Mouse (Mus musculus) heart, embryonic 11.5 days (tissue): ENCODE measurements at regions not wholly inside any gene's neighbourhood (a gene's known extent, or its start where the extent isn't known, plus 50 kb on each side); places are given as distances from the start of the nearest gene placed in this dataset.
A peak's percentile ranks its signal among the peaks of the same experiment; 100 is the strongest.

Experiments
- ATAC-seq: fragments of 200-750 bp; cut with Nextera tagmentation; replicated peaks from 2 replicates; pipeline ENCODE4 v1.8.0; 2017; ENCODE audit warnings: moderate library complexity; ENCODE audit not compliant: insufficient number of reproducible peaks, low FRiP score, low TSS enrichment
- H3K27ac ChIP-seq: fragments of 300-500 bp; sonication (generic); 2 replicates; pipeline ENCODE4 v1.5.1; 2014; ENCODE audit warnings: mild to moderate bottlenecking, low read depth, low read length
- H3K27me3 ChIP-seq: fragments of 300-500 bp; sonication (generic); 2 replicates; pipeline ENCODE4 v1.6.1; 2014; ENCODE audit warnings: mild to moderate bottlenecking, low read length, mixed read lengths; ENCODE audit not compliant: control insufficient read depth, insufficient read depth
- H3K36me3 ChIP-seq: fragments of 300-500 bp; sonication (generic); 2 replicates; pipeline ENCODE4 v1.6.1; 2014; ENCODE audit warnings: mild to moderate bottlenecking, low read length, moderate library complexity, mixed read lengths; ENCODE audit not compliant: control insufficient read depth, insufficient read depth
- H3K4me1 ChIP-seq: fragments of 300-500 bp; sonication (generic); 2 replicates; pipeline ENCODE4 v1.6.1; 2014; ENCODE audit warnings: low read length; ENCODE audit not compliant: control insufficient read depth, insufficient read depth
- H3K4me2 ChIP-seq: fragments of 300-500 bp; sonication (generic); 2 replicates; pipeline ENCODE4 v1.6.1; 2014; ENCODE audit warnings: mild to moderate bottlenecking, moderate library complexity
- H3K4me3 ChIP-seq: fragments of 300-500 bp; sonication (generic); 2 replicates; pipeline ENCODE4 v1.5.1; 2014; ENCODE audit warnings: low read depth, low read length
- H3K9ac ChIP-seq: fragments of 300-500 bp; sonication (generic); 2 replicates; pipeline ENCODE4 v1.6.1; 2014; ENCODE audit warnings: mild to moderate bottlenecking, low read depth, low read length, moderate library complexity
- H3K9me3 ChIP-seq: fragments of 300-500 bp; sonication (generic); replicated peaks from 2 replicates; pipeline ENCODE4 v1.6.1; 2016; ENCODE audit warnings: low read length; ENCODE audit not compliant: control insufficient read depth
- WGBS: fragments of 180-500 bp; shearing (Covaris S2); extraction: QIAGEN DNeasy Blood & Tissue Kit; methylation state at CpG from one replicate; pipeline ENCODE4 v1.1.7; 2014; ENCODE audit not compliant: insufficient replicate concordance; 5-methylcytosine and 5-hydroxymethylcytosine counted together

DNA sequence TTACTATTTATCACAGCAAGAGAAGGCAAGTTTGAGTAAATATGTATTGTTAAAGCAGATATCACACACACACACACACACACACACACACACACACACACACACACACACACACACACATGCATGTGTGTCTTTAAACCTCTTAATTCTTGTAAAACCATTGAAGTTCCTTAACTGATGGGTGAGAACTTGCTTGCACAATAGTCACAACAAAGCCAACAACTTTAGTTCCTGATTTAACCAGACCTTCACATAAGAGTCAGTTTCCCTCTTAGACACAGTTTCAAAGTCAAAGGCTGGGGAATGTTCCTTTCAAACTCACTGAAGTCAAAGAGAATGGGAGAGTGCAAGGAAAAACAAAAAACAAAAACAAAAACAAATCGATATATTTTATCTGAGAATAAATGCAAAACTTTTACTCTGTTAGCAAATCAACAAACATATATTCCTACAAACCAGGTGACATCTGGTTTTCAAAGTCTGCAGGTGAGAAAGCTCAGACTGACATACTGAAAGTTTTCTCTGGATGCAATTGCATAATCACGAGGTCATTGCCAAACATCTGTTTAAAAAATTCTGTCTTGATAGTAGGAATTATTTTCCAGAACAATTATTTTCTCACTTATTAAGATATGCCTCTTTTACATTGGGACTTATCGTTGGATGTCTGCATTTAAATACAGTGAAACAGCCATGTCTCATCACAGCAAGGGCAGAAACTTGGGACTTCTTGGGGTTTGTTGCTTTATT lies 162.6 kb upstream of the Gm5148 start:
- H3K36me3 ChIP-seq = no peaks in the 10 kb centered on the region
- H3K9me3 ChIP-seq = no peaks in the 10 kb centered on the region
- H3K27ac ChIP-seq = no peak overlapping the region
- H3K4me2 ChIP-seq = no peak overlapping the region
- ATAC-seq = no peak
- no peaks in the 10 kb centered on the region for H3K4me1 ChIP-seq
- no peak overlapping the region for H3K4me3 ChIP-seq
- WGBS = 78% methylated on average over 3 of the region's 3 CpGs
- no peaks in the 10 kb centered on the region for H3K27me3 ChIP-seq
- no peak overlapping the region for H3K9ac ChIP-seq

DNA sequence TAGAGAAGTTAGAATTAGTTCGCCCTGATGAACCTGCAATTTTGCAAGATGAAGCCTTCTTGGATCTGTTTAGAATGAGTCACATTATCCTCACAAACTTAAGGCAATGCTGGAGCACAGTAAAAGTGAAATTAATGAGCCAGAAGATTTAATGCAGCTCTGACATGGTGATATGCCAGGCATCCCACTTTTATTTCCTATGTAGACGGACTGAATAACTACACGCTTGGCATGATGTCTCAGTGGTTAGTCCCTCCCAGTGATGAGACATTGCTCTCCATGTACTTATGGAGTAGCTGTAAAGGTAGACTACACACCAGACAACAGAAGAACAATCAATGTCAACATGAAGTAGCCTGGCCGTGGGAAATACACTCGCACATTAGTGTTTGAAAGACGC lies 161.5 kb upstream of the Gm5148 start:
- no peaks in the 10 kb centered on the region for H3K36me3 ChIP-seq
- no peak overlapping the region for H3K9ac ChIP-seq
- no peak overlapping the region for H3K27ac ChIP-seq
- H3K4me3 ChIP-seq = no peak overlapping the region
- H3K27me3 ChIP-seq = no peaks in the 10 kb centered on the region
- WGBS = 87% methylated on average over 6 of the region's 6 CpGs
- no peak for ATAC-seq
- H3K9me3 ChIP-seq = no peaks in the 10 kb centered on the region
- H3K4me2 ChIP-seq = no peak overlapping the region
- no peaks in the 10 kb centered on the region for H3K4me1 ChIP-seq

DNA sequence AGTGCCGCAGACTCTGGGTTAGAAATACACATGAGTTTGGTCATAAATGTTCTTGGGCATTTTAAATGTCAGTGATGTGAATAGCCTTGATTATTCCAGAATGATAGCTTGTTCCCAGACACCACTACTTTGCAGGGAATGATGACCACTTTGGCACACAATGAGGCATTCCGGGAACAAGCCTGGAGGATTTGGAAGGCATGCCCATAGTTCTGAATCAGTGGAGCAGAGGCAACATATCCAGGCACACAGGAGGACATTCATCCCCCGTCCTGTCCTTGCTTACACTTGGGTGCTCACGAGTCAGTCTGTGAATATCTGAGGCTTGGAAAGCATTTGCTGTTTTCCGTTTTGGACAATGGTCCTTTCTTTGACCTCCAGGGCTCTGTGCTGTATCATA lies 158.1 kb upstream of the Gm5148 start:
- Histone ChIP-seq H3K4me1 (no peaks in the 10 kb centered on the region), H3K27ac (no peak overlapping the region), H3K9me3 (no peaks in the 10 kb centered on the region), H3K27me3 (no peaks in the 10 kb centered on the region), H3K36me3 (no peaks in the 10 kb centered on the region), H3K4me3 (no peak overlapping the region), H3K4me2 (no peak overlapping the region), H3K9ac (no peak overlapping the region)
- no peak for ATAC-seq
- WGBS = 55% methylated on average over 5 of the region's 5 CpGs

DNA sequence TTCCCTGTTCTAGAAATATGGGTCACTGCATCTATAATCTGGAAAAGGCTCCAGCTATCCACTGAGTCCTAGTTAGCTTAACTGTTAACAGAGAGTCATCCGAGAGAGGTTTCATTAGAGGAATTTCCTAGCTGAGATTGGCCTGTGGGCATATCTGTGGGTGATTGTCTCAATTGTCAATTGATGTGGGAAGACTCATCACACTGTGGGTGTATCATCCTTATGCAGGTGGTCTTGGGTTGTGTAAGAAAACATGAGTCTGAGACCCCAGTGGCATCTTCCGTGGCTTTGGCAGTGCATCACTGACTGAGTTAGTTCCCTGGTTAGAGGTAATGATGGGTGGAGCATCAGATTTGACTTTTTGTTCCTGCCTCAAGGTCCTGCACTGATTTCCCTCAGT lies 156.7 kb upstream of the Gm5148 start:
- Histone ChIP-seq H3K4me3 (no peak overlapping the region), H3K9ac (no peak overlapping the region), H3K27ac (no peak overlapping the region), H3K9me3 (no peaks in the 10 kb centered on the region), H3K4me2 (no peak overlapping the region), H3K27me3 (no peaks in the 10 kb centered on the region), H3K36me3 (no peaks in the 10 kb centered on the region), H3K4me1 (peaks cover 3% of the 10 kb centered on the region)
- no peak for ATAC-seq
- WGBS = 75% methylated on average over 2 of the region's 2 CpGs

DNA sequence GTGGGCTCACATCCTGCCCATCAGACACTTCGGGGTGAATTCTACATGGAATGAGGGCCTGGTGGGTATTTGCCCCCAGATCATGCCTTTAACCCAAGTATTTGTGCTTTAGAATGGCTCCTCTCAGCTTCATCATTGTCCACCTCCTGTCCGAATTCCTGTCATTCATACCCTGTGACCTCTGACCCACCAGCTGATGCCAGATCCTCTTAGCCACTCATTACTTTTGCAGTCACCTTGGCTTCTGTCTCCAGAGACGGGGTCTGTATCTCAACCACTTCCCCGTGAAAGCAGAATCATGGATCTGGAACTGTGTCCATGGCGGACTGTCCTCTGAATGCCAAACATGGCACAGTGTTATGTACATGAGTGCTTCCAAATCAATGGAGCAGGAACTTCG lies 154.8 kb upstream of the Gm5148 start:
- Histone ChIP-seq H3K27me3 (no peaks in the 10 kb centered on the region), H3K9ac (no peak overlapping the region)

DNA sequence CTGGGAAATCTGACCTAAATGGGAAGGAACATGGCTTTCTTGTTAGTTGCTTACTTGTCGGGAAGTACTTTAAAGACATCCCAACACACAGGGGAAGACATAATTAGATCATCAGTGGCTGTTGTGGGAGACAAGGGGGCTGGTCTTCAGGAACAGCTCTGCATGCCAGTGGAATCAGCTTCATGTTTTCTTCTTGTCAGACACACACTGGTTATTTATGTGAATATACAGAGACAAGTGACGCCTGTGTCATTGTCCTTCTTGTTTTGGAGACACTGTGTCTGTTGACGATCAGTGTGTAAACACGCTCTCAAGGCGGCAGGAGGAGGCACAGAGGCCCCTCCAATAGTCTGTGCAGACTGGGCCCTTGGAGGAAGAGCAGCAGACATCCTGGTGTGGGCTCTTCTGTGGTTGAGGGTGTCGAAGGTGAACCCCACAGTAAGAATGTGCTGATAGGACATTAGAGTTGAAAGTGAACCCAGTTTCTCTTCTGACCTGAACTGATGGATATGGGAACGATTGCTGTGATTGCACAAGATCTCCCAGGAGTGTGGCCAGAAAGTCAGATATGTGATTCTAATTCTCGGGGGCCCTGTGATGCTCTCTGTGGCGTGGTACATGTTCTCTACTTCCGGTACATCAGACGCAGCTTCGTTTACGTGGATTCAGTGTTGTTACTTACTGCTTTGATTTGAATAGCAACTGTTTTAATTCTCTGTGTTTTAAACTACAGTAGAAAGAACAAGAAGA lies 151.9 kb upstream of the Gm5148 start:
- ATAC-seq = no peak
- H3K36me3 ChIP-seq = no peaks in the 10 kb centered on the region

More for the DNA sequence above, 154.8 kb upstream of the Gm5148 start:
- Histone ChIP-seq H3K36me3 (no peaks in the 10 kb centered on the region), H3K4me1 (peaks cover 15% of the 10 kb centered on the region), H3K4me3 (no peak overlapping the region), H3K27ac (no peak overlapping the region), H3K4me2 (no peak overlapping the region), H3K9me3 (no peaks in the 10 kb centered on the region)
- no peak for ATAC-seq
- WGBS = 57% methylated on average over 6 of the region's 6 CpGs

DNA sequence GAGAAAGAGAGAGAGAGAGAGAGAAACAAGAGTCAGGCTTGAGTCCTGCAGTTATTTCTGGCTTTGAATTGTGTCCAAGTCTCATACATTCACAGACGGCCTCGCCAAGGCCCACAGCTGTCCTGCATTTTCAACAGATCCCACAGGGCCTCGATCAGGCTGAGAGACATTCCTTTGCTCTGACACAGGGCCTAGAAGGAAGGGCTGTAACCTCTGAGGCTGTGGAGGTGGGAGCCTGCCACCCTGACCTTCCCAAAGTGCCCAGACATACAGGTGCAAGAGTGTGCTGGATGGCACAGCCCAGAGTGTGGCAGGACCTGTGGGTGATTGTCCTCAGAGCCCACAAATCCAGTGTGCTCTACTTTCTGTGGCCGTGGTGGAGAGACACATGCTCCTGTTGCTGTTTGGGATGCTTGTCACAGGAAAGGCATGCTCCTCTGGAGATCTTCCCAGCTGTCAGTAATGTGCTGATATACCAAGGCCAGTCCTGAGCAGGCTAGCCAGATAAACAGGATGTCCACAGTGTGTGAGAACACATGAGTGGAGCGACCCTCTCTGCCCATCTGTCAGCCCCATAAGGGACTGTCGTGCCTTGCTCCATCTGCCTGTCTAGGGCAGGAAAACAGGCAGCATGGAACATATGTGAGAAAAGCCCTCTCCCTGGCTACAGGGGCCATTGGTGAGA lies 151.2 kb upstream of the Gm5148 start:
- Histone ChIP-seq H3K9me3 (no peaks in the 10 kb centered on the region), H3K4me2 (no peak overlapping the region), H3K9ac (no peak overlapping the region; the same call in 1 of the 2 replicates), H3K27ac (peak overlapping the region; percentile 86), H3K4me3 (no peak overlapping the region), H3K4me1 (peaks cover 15% of the 10 kb centered on the region), H3K27me3 (no peaks in the 10 kb centered on the region), H3K36me3 (no peaks in the 10 kb centered on the region)
- ATAC-seq = peak; percentile 79; the same call in 1 of the 2 replicates
- WGBS = 8% methylated on average over 6 of the region's 6 CpGs

More for the DNA sequence above, 151.9 kb upstream of the Gm5148 start:
- Histone ChIP-seq H3K27ac (peak overlapping the region; percentile 86), H3K4me2 (no peak overlapping the region), H3K4me3 (no peak overlapping the region), H3K4me1 (peaks cover 15% of the 10 kb centered on the region), H3K9me3 (no peaks in the 10 kb centered on the region), H3K9ac (no peak overlapping the region; the same call in 1 of the 2 replicates), H3K27me3 (no peaks in the 10 kb centered on the region)
- WGBS = 67% methylated on average over 13 of the region's 13 CpGs

DNA sequence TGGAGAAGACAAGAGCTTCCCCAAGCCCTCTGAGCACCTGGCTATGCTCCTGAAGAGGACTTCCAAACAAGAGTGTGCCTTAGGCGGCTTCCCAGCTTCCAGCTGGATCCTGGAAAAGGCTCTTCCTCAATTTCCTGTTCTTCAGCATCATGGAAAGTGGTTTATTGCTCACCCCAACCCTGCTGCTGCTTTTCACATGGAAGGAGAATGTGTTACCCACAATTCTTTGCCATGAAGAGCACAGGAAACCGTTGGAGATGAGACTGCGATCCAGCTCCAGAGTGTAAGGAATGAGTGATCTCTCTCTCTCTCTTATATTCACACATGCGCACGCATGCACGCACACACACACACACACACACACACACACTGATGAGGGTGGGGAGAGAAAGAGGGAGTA lies 150.6 kb upstream of the Gm5148 start:
- no peak for ATAC-seq
- Histone ChIP-seq H3K4me2 (no peak overlapping the region), H3K9me3 (no peaks in the 10 kb centered on the region), H3K27me3 (no peaks in the 10 kb centered on the region), H3K4me1 (peaks cover 15% of the 10 kb centered on the region), H3K9ac (no peak overlapping the region), H3K27ac (peak overlapping the region; percentile 86), H3K4me3 (no peak overlapping the region), H3K36me3 (no peaks in the 10 kb centered on the region)
- WGBS = 68% methylated on average over 6 of the region's 6 CpGs
